Mouse (Mus musculus) thymus, adult 2 months (tissue): Measurements from ENCODE around the gene Nt5c2.

Experiments used
- CTCF ChIP-seq: fragments of 200-500 bp; IDR thresholded peaks from 2 replicates; pipeline ENCODE4 v1.5.1; 2012; ENCODE audit warnings: mild to moderate bottlenecking, control low read depth, low read length, moderate library complexity, borderline replicate concordance; ENCODE audit not compliant: control insufficient read depth, poor library complexity, insufficient read depth; ENCODE audit errors: extremely low read depth
- POLR2A ChIP-seq: fragments of 200-500 bp; IDR thresholded peaks from 2 replicates; pipeline ENCODE4 v1.6.1; 2012; ENCODE audit warnings: mild to moderate bottlenecking, low read length, control low read depth, moderate library complexity; ENCODE audit not compliant: control insufficient read depth, poor library complexity, insufficient read depth; ENCODE audit errors: extremely low read depth

DNA sequence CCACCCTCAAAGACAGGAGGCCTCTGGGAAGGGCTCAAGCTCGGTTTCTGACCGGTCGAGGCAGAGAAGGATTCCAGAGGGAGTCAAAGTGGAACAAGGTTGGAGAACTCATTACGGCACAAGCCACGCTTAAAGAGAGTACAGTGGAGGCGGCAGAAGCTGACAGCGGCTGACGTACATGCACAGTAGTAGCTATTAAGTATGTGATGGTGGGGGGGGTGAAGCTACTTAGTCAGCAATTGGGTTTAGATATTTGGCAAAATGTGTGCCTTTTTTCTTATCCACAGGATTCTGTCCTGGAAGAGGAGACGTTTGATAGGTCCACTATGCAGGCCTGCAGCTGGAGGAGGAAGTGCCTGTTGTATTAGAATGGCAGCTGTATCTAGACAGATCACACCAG, 43.2 kb downstream of the Nt5c2 start:
- TF ChIP-seq POLR2A (no peak), CTCF (no peak)
